Mouse (Mus musculus) myocyte (in vitro differentiated cells): Measurements from ENCODE around the gene Commd6.

Experiments used
- CEBPB ChIP-seq: IDR thresholded peaks from 2 replicates; pipeline ENCODE4 v1.6.1; 2011; ENCODE audit warnings: mild to moderate bottlenecking, moderate library complexity; ENCODE audit not compliant: poor library complexity, insufficient read depth, severe bottlenecking
- MYOG ChIP-seq, 3 experiments: IDR thresholded peaks; one replicate each; pipeline ENCODE4 v1.6.1; 2011; ENCODE audit warnings: control low read depth in 2 of 3, low read depth in 2 of 3, mild to moderate bottlenecking in 2 of 3; ENCODE audit not compliant: insufficient read length in 2 of 3, control insufficient read depth in 1 of 3, insufficient read depth in 1 of 3
- POLR2A ChIP-seq: IDR thresholded peaks from one replicate; pipeline ENCODE4 v1.6.1; 2011; ENCODE audit warnings: low read depth, mild to moderate bottlenecking, control low read depth, moderate library complexity; ENCODE audit not compliant: insufficient read length

DNA sequence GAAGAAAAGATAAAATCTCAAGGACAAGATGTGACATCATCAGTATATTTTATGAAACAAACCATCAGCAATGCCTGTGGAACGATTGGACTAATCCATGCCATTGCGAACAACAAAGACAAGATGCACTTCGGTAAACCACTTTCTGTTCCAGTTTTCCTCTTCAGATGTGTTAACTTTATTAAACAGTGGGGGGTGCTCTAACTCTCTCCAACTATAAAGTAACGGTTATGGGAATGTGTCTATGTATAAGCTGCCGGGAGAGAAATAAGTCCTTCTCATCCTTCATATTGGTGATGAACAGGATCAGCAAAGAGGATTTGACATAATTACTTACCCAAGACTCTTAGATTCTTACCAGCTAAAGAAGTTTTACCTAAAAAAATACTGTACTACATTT is 26.1 kb upstream of the Commd6 start:
- TF ChIP-seq MYOG (IDR thresholded peaks at IDR 0.05; ENCODE audit: control insufficient read depth in 1 of 3, insufficient read depth in 1 of 3, insufficient read length in 2 of 3, low read depth in 2 of 3) (no peak), POLR2A (no peak), CEBPB (no peak)
